Mouse (Mus musculus): ENCODE measurements around the gene Ptpdc1.

Gene Ptpdc1

GRCm38 (mm10) chr13:48545476-48546281 lies 79.8 kb downstream of the Ptpdc1 start:
- peak; percentile 99 for DNase-seq

- DNase-seq, result no peak
These were observed 80.6 kb downstream of the Ptpdc1 start for GRCm38 (mm10) chr13:48544867-48545266.

- no peak for DNase-seq
These were observed 81.1 kb downstream of the Ptpdc1 start for GRCm38 (mm10) chr13:48544391-48544790.

- DNase-seq, result no peak
These were observed 85.0 kb downstream of the Ptpdc1 start for GRCm38 (mm10) chr13:48540488-48540887.

GRCm38 (mm10) chr13:48533441-48533840 lies 92.0 kb downstream of the Ptpdc1 start:
- DNase-seq, result no peak

GRCm38 (mm10) chr13:48531448-48531847 lies 94.0 kb downstream of the Ptpdc1 start:
- DNase-seq, result no peak

GRCm38 (mm10) chr13:48530685-48531084 lies 94.8 kb downstream of the Ptpdc1 start:
- no peak for DNase-seq

GRCm38 (mm10) chr13:48529028-48529427 lies 96.4 kb downstream of the Ptpdc1 start:
- DNase-seq, result no peak

- DNase-seq, result peak; percentile 89
These were observed 97.2 kb downstream of the Ptpdc1 start for GRCm38 (mm10) chr13:48528123-48528871.

All from retina, postnatal 1 day (tissue).